Mouse (Mus musculus) MEL (cell line): ENCODE data around the gene Asb2. TPM values are rescaled to one million over a fixed set of nuclear protein-coding genes. Genes with fewer than 3 reads are reported as not detected.
A peak's percentile ranks its signal among the peaks of the same experiment; 100 is the strongest.

ENCODE experiments used
- DNase-seq: peaks from one replicate; pipeline ENCODE4 v3.0.0; 2011; ENCODE audit warnings: low read depth, low spot score
- H3K27ac ChIP-seq: 2 replicates; pipeline ENCODE4 v1.5.1; 2012; ENCODE audit warnings: low read depth, mild to moderate bottlenecking, control low read depth, low read length, moderate library complexity; ENCODE audit not compliant: control insufficient read depth
- H3K27me3 ChIP-seq, 2 experiments: fragments of 150-350 bp in 1 of 2; sonication (generic) in 1 of 2; 2 replicates each; pipeline ENCODE4 v1.6.1; 2012; ENCODE audit warnings: low read length in 2 of 2, mild to moderate bottlenecking in 2 of 2, improper control_type of control experiment in 1 of 2, moderate library complexity in 1 of 2; ENCODE audit not compliant: insufficient read depth in 2 of 2, control insufficient read depth in 1 of 2
- H3K36me3 ChIP-seq, 2 experiments: 2 replicates each; pipeline ENCODE4 v1.6.1; 2012 to 2014; ENCODE audit warnings: low read length in 2 of 2, improper control_type of control experiment in 1 of 2, inconsistent platforms in 1 of 2, mild to moderate bottlenecking in 1 of 2; ENCODE audit not compliant: insufficient read depth in 2 of 2, control insufficient read depth in 1 of 2
- H3K4me1 ChIP-seq, 2 experiments: fragments of 150-350 bp in 1 of 2; sonication (generic) in 1 of 2; 2 replicates each; pipeline ENCODE4 v1.6.1; 2012; ENCODE audit warnings: low read length in 2 of 2, improper control_type of control experiment in 1 of 2, mild to moderate bottlenecking in 1 of 2; ENCODE audit not compliant: insufficient read depth in 2 of 2, control insufficient read depth in 1 of 2
- H3K4me3 ChIP-seq, 2 experiments: fragments of 150-350 bp in 1 of 2; sonication (generic) in 1 of 2; 2 replicates each; pipeline ENCODE4 v1.5.1; 2012; ENCODE audit warnings: low read depth in 2 of 2, low read length in 2 of 2, mild to moderate bottlenecking in 2 of 2, moderate library complexity in 2 of 2, control low read depth in 1 of 2, improper control_type of control experiment in 1 of 2; ENCODE audit not compliant: control insufficient read depth in 1 of 2, insufficient read depth in 1 of 2
- H3K79me2 ChIP-seq: 2 replicates; pipeline ENCODE4 v1.6.1; 2012; ENCODE audit warnings: mild to moderate bottlenecking, low read length, moderate library complexity; ENCODE audit not compliant: control insufficient read depth, poor library complexity, insufficient read depth
- H3K9ac ChIP-seq: 2 replicates; pipeline ENCODE4 v1.6.1; 2012; ENCODE audit warnings: low read depth, mild to moderate bottlenecking, control low read depth, low read length, moderate library complexity; ENCODE audit not compliant: control insufficient read depth, poor library complexity, severe bottlenecking
- H3K9me3 ChIP-seq: fragments of 150-350 bp; sonication (generic); replicated peaks from 2 replicates; pipeline ENCODE4 v1.6.1; 2012; ENCODE audit warnings: mild to moderate bottlenecking, low read length, improper control_type of control experiment, moderate library complexity; ENCODE audit not compliant: insufficient read depth
- BHLHE40 ChIP-seq: IDR thresholded peaks from 2 replicates; pipeline ENCODE4 v1.6.1; 2012; ENCODE audit warnings: low read depth, mild to moderate bottlenecking, inconsistent platforms, low read length, improper control_type of control experiment, borderline replicate concordance
- CHD1 ChIP-seq: IDR thresholded peaks from 2 replicates; pipeline ENCODE4 v1.6.1; 2012; ENCODE audit warnings: low read depth, mild to moderate bottlenecking, inconsistent platforms, low read length, improper control_type of control experiment
- CHD2 ChIP-seq: IDR thresholded peaks from 2 replicates; pipeline ENCODE4 v1.6.1; 2011; ENCODE audit warnings: low read length, improper control_type of control experiment
- CTCF ChIP-seq, 3 experiments: IDR thresholded peaks in 2 of 3; conservative IDR thresholded peaks in 1 of 3; 2 replicates each; pipeline ENCODE4 v1.5.1; 2011 to 2012; ENCODE audit warnings: low read length in 3 of 3, low read depth in 2 of 3, mild to moderate bottlenecking in 2 of 3, improper control_type of control experiment in 1 of 3, inconsistent platforms in 1 of 3, mixed read lengths in 1 of 3, moderate library complexity in 1 of 3; ENCODE audit not compliant: control insufficient read depth in 1 of 3, insufficient read depth in 1 of 3, poor library complexity in 1 of 3, severe bottlenecking in 1 of 3
- E2F4 ChIP-seq: IDR thresholded peaks from 2 replicates; pipeline ENCODE4 v1.6.1; 2011; ENCODE audit warnings: low read depth, low read length, improper control_type of control experiment, borderline replicate concordance
- ELF1 ChIP-seq: IDR thresholded peaks from 2 replicates; pipeline ENCODE4 v1.6.1; 2014; ENCODE audit warnings: low read depth, mild to moderate bottlenecking, inconsistent platforms, low read length, improper control_type of control experiment, moderate library complexity
- GABPA ChIP-seq: IDR thresholded peaks from 2 replicates; pipeline ENCODE4 v1.6.1; 2012; ENCODE audit warnings: low read depth, mild to moderate bottlenecking, inconsistent platforms, low read length, improper control_type of control experiment, moderate library complexity
- GATA1 ChIP-seq: IDR thresholded peaks from 2 replicates; pipeline ENCODE4 v1.6.1; 2011; ENCODE audit warnings: low read depth, low read length, improper control_type of control experiment
- HCFC1 ChIP-seq: IDR thresholded peaks from 2 replicates; pipeline ENCODE4 v1.6.1; 2012; ENCODE audit warnings: low read depth, mild to moderate bottlenecking, inconsistent platforms, low read length, improper control_type of control experiment, moderate library complexity
- KAT2A ChIP-seq: conservative IDR thresholded peaks from 2 replicates; pipeline ENCODE4 v1.6.1; 2012; ENCODE audit warnings: low read depth, low read length, improper control_type of control experiment, inconsistent platforms
- MAX ChIP-seq: IDR thresholded peaks from 2 replicates; pipeline ENCODE4 v1.6.1; 2011; ENCODE audit warnings: low read length, improper control_type of control experiment
- MEF2A ChIP-seq: IDR thresholded peaks from 2 replicates; pipeline ENCODE4 v1.6.1; 2014; ENCODE audit warnings: low read depth, mild to moderate bottlenecking, inconsistent platforms, low read length, improper control_type of control experiment; ENCODE audit not compliant: poor library complexity, insufficient replicate concordance, severe bottlenecking; ENCODE audit errors: extremely low read depth
- MXI1 ChIP-seq: IDR thresholded peaks from 2 replicates; pipeline ENCODE4 v1.6.1; 2011; ENCODE audit warnings: mild to moderate bottlenecking, low read depth, low read length, improper control_type of control experiment
- MYC ChIP-seq: IDR thresholded peaks from 2 replicates; pipeline ENCODE4 v1.6.1; 2011; ENCODE audit warnings: low read depth, mild to moderate bottlenecking, low read length, improper control_type of control experiment, moderate library complexity
- NELFE ChIP-seq: IDR thresholded peaks from 2 replicates; pipeline ENCODE4 v1.6.1; 2011; ENCODE audit warnings: low read depth, low read length, improper control_type of control experiment
- NRF1 ChIP-seq: IDR thresholded peaks from 2 replicates; pipeline ENCODE4 v1.6.1; 2014; ENCODE audit warnings: low read depth, mild to moderate bottlenecking, inconsistent platforms, low read length, improper control_type of control experiment, moderate library complexity; ENCODE audit not compliant: poor library complexity, insufficient read depth, severe bottlenecking
- POLR2A ChIP-seq, 2 experiments: IDR thresholded peaks; 2 replicates each; pipeline ENCODE4 v1.6.1; 2011 to 2012; ENCODE audit warnings: low read length in 2 of 2, mild to moderate bottlenecking in 2 of 2, control low read depth in 1 of 2, improper control_type of control experiment in 1 of 2, low read depth in 1 of 2, moderate library complexity in 1 of 2; ENCODE audit not compliant: control insufficient read depth in 1 of 2, insufficient read depth in 1 of 2, poor library complexity in 1 of 2
- POLR2AphosphoS2 ChIP-seq: IDR thresholded peaks from 2 replicates; pipeline ENCODE4 v1.6.1; 2011; ENCODE audit warnings: low read length, improper control_type of control experiment
- RAD21 ChIP-seq: IDR thresholded peaks from 2 replicates; pipeline ENCODE4 v1.6.1; 2011; ENCODE audit warnings: mild to moderate bottlenecking, low read depth, low read length, improper control_type of control experiment
- RCOR1 ChIP-seq: IDR thresholded peaks from 2 replicates; pipeline ENCODE4 v1.6.1; 2012; ENCODE audit warnings: low read depth, mild to moderate bottlenecking, inconsistent platforms, low read length, improper control_type of control experiment
- SIN3A ChIP-seq: IDR thresholded peaks from 2 replicates; pipeline ENCODE4 v1.6.1; 2012; ENCODE audit warnings: low read length, improper control_type of control experiment, inconsistent platforms
- SMC3 ChIP-seq: IDR thresholded peaks from 2 replicates; pipeline ENCODE4 v1.6.1; 2011; ENCODE audit warnings: low read depth, low read length, improper control_type of control experiment
- TBP ChIP-seq: IDR thresholded peaks from 2 replicates; pipeline ENCODE4 v1.8.0; 2011; ENCODE audit warnings: low read depth, low read length, improper control_type of control experiment
- UBTF ChIP-seq: IDR thresholded peaks from 2 replicates; pipeline ENCODE4 v1.6.1; 2012; ENCODE audit warnings: low read depth, mild to moderate bottlenecking, inconsistent platforms, low read length, improper control_type of control experiment, moderate library complexity, borderline replicate concordance; ENCODE audit not compliant: insufficient read depth
- USF1 ChIP-seq: IDR thresholded peaks from 2 replicates; pipeline ENCODE4 v1.6.1; 2014; ENCODE audit warnings: low read depth, mild to moderate bottlenecking, inconsistent platforms, low read length, improper control_type of control experiment, moderate library complexity
- USF2 ChIP-seq, 2 experiments: IDR thresholded peaks; 2 replicates each; pipeline ENCODE4 v1.6.1; 2011 to 2012; ENCODE audit warnings: improper control_type of control experiment in 2 of 2, low read length in 2 of 2, borderline replicate concordance in 1 of 2, inconsistent platforms in 1 of 2, low read depth in 1 of 2, mild to moderate bottlenecking in 1 of 2; ENCODE audit not compliant: insufficient read depth in 1 of 2
- ZC3H11A ChIP-seq: IDR thresholded peaks from 2 replicates; pipeline ENCODE4 v1.6.1; 2012; ENCODE audit warnings: low read depth, mild to moderate bottlenecking, inconsistent platforms, low read length, improper control_type of control experiment
- ZMIZ1 ChIP-seq: IDR thresholded peaks from 2 replicates; pipeline ENCODE4 v1.6.1; 2012; ENCODE audit warnings: low read depth, mild to moderate bottlenecking, inconsistent platforms, low read length, improper control_type of control experiment, moderate library complexity
- ZNF384 ChIP-seq: IDR thresholded peaks from 2 replicates; pipeline ENCODE4 v1.6.1; 2012; ENCODE audit warnings: low read depth, mild to moderate bottlenecking, inconsistent platforms, low read length, improper control_type of control experiment
- polyA plus RNA-seq, 2 experiments: library from polyadenylated mRNA; stranded (reverse) in 1 of 2; unstranded in 1 of 2; fragments of >175 nt in 1 of 2; fragments of >200 nt in 1 of 2; gene quantifications; 2 replicates each; pipeline versions ENCODE4 v1.2.1 to v1.2.4; 2012; ENCODE audit warnings: low replicate concordance in 2 of 2, low read depth in 1 of 2; ENCODE audit not compliant: insufficient read length in 2 of 2, insufficient read depth in 1 of 2, missing spikeins in 1 of 2
- total RNA-seq: library from RNA; depleted of rRNA; stranded (reverse); fragments of 300-350 nt; gene quantifications from 2 replicates; pipeline ENCODE4 v1.2.3, GENCODE M21; 2012

The Asb2 gene
- total and polyA plus RNA-seq, 3 experiments = 0.18 TPM; not detected in 2

DNA sequence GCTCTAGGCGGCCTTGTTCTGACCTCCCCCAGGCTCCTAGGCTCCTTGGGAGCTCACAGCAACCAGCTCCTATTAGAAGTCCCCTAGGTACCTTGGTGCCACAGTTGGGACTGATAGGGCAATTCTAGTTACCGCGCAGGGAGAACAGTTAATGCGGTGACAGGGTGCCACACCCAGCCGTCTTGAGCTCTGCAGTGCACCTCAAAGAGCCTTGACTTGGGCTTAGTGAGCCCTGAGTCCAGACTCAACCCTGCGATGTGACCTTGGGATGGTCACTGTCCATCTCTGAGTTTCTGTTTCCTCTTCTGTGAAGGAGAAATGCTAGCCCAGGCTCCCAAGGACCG, 12.5 kb upstream of the Asb2 start:
- TF ChIP-seq ELF1 (no peak), CHD2 (no peak), SIN3A (no peak), TBP (no peak), SMC3 (no peak), NRF1 (no peak), GATA1 (no peak), ZMIZ1 (no peak), CTCF (IDR thresholded peaks at IDR 0.05 in 2 of 3, conservative IDR thresholded peaks at IDR 0.05 in 1 of 3; ENCODE audit: control insufficient read depth in 1 of 3, insufficient read depth in 1 of 3, low read depth in 2 of 3, low read length in 3 of 3, poor library complexity in 1 of 3, severe bottlenecking in 1 of 3) (no peak), MYC (no peak), UBTF (no peak), ZNF384 (no peak), GABPA (no peak), E2F4 (no peak)
- no peaks in the 10 kb centered on the region for H3K27me3 ChIP-seq
- peak overlapping the region; percentile 67 for H3K9ac ChIP-seq
- no peaks in the 10 kb centered on the region; the same call in 1 of the 2 replicates for H3K79me2 ChIP-seq
- DNase-seq = no peak
- peaks cover under 1 to 21% of the 10 kb centered on the region in 2 experiments; a peak in 3 of 4 replicates for H3K4me1 ChIP-seq
- H3K27ac ChIP-seq = peak overlapping the region; percentile 35
- no peaks in the 10 kb centered on the region for H3K9me3 ChIP-seq
- H3K4me3 ChIP-seq = peak overlapping the region; percentile 53 to 56
- H3K36me3 ChIP-seq = peaks cover 0 to 5% of the 10 kb centered on the region in 2 experiments; a peak in 1 of 4 replicates

DNA sequence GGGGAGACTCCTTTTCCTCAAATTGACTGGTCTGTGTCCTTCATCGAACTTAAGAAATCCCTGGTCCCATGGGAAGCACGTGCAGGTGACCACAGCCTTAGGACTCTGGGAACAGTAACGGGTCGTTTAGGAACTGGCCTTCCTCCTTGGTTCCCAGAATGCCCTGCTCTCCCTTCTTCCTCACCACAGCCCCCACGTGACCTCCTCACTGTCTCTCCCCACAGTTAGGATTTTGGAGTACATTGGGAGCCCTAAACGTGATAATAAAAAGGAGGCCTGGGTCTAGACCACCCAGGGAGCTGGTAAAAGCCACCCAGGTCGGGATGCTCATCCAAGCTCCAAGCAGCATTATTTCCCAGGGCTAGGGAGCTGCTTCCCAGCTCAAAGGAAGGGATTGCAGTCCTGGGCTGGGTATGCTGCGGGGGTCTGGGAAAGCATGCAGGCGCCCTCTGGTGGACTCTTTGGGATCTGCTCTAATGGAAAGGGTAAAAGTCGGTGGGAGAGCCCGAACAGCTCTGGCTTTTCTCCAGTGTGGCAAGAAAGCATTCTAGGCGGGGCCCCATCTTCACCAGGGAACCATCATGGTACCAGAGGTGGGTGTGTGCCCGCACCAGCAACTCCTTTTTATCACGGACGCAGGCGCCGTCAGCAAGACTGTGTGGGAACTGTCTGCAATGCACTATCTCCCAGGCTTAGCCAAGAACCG, 12.0 kb upstream of the Asb2 start:
- H3K27me3 ChIP-seq = no peaks in the 10 kb centered on the region
- peak; percentile 82 for DNase-seq
- H3K4me1 ChIP-seq = peaks cover 0 to 18% of the 10 kb centered on the region in 2 experiments; a peak in 2 of 4 replicates
- TF ChIP-seq NELFE = no peak
- no peak for TF ChIP-seq RCOR1
- TF ChIP-seq MYC = no peak
- no peak for TF ChIP-seq CHD1
- TF ChIP-seq GABPA = no peak
- no peak for TF ChIP-seq UBTF
- no peak for TF ChIP-seq KAT2A
- no peak for TF ChIP-seq HCFC1
- TF ChIP-seq MAX = peak; percentile 72
- no peak for TF ChIP-seq MXI1
- TF ChIP-seq GATA1 = no peak
- no peak; the same call in 1 of the 2 replicates for TF ChIP-seq BHLHE40
- TF ChIP-seq POLR2A (IDR thresholded peaks at IDR 0.05; ENCODE audit: control insufficient read depth in 1 of 2, insufficient read depth in 1 of 2, low read depth in 1 of 2, low read length in 2 of 2, poor library complexity in 1 of 2) = peak in 1 of 2 experiments; percentile 43; a peak in 1 of 4 replicates
- no peak for TF ChIP-seq E2F4
- no peak for TF ChIP-seq MEF2A
- no peak for TF ChIP-seq POLR2AphosphoS2
- peak; percentile 95 for TF ChIP-seq USF1
- peak; percentile 48 for TF ChIP-seq RAD21
- TF ChIP-seq SIN3A = no peak
- TF ChIP-seq USF2 (IDR thresholded peaks at IDR 0.05; ENCODE audit: borderline replicate concordance in 1 of 2, insufficient read depth in 1 of 2, low read depth in 1 of 2, low read length in 2 of 2) = peak in 1 of 2 experiments; percentile 77; a peak in 2 of 4 replicates
- TF ChIP-seq SMC3 = peak; percentile 53
- TF ChIP-seq ZC3H11A = no peak

More for the DNA sequence above, 12.0 kb upstream of the Asb2 start:
- Histone ChIP-seq H3K9me3 (no peaks in the 10 kb centered on the region), H3K36me3 (peaks cover 0 to 3% of the 10 kb centered on the region in 2 experiments; a peak in 1 of 4 replicates), H3K27ac (peak overlapping the region; percentile 35), H3K4me3 (peak overlapping the region; percentile 53 to 56), H3K9ac (peak overlapping the region; percentile 67), H3K79me2 (no peaks in the 10 kb centered on the region; the same call in 1 of the 2 replicates)
